Mouse (Mus musculus) frontal cortex, postnatal 10 days (tissue): Measurements from ENCODE around the gene 4930470P17Rik.

Source experiments
- DNase-seq, 2 experiments: peaks; one replicate each; pipeline ENCODE4 v3.0.0; 2022; ENCODE audit warnings: low spot score in 2 of 2, mixed read lengths in 1 of 2

Gene 4930470P17Rik

DNA sequence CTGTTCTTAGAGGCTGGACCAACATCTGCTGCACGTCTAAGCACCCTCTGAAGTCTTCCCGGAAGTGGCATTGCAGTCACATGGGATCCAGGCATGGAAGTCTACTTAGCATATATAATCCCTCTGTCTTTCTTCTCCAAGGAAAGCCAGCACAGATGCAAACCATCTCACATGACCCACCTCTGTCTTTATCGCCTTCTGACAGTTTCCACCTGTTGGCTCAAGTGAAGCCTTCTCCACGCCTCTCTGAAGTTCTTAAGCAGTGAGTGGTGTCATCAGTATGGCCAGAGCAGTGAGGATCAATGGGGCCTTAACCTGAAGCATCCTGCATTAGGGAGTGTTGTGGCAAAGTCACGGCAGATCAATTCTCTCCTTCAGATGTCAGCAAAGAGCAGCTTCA, 23.2 kb downstream of the 4930470P17Rik start:
- no peak for DNase-seq

- no peak for DNase-seq
These were observed 24.3 kb downstream of the 4930470P17Rik start for GRCm38 (mm10) chr2:170577502-170577901.

DNA sequence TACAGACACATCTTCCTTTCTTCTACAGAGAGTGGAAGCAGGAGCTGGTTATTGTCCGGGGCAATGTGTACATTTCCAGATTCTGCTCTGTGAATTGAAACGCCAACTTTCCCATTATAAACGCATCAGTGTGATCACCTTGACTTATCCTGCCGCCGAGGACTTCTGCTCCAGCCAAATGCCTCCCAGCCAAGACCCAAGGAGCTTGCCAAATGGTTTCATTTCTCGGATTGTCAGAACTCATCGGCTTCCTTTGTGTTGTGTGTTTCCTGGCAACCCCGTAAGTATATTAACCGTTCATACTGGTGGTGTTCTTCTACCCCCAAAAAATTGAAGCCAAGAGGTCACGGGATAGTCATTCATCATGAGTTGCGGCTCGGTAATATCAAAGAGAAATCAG, 25.7 kb downstream of the 4930470P17Rik start:
- no peak for DNase-seq

- DNase-seq, result no peak
These were observed 36.8 kb downstream of the 4930470P17Rik start for GRCm38 (mm10) chr2:170564995-170565394.

GRCm38 (mm10) chr2:170563956-170564855, 37.6 kb downstream of the 4930470P17Rik start:
- no peak for DNase-seq

GRCm38 (mm10) chr2:170552088-170552487, 49.7 kb downstream of the 4930470P17Rik start:
- no peak for DNase-seq

GRCm38 (mm10) chr2:170550240-170550639, 51.6 kb downstream of the 4930470P17Rik start:
- DNase-seq, result no peak

GRCm38 (mm10) chr2:170549146-170549545, 52.7 kb downstream of the 4930470P17Rik start:
- no peak for DNase-seq

DNA sequence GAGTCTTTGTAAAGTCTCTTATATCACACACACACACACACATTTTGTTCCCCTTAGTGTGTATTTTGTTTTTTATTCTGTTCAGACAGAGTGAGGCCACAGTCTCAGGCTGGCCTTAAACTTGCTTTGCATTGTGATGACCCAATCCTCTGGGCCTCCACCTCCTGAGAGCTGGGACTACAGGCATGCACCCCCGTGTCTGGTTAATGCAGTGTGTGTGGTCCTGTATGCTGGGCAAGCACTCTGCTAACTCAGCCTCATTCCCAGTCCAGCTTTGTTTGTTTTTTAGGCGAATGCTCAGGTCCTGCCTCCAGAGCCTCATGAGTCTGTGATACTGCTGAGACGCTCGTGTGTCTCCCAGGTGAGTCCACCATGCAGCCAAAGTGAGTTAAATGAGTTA, 53.8 kb downstream of the 4930470P17Rik start:
- no peak for DNase-seq

DNA sequence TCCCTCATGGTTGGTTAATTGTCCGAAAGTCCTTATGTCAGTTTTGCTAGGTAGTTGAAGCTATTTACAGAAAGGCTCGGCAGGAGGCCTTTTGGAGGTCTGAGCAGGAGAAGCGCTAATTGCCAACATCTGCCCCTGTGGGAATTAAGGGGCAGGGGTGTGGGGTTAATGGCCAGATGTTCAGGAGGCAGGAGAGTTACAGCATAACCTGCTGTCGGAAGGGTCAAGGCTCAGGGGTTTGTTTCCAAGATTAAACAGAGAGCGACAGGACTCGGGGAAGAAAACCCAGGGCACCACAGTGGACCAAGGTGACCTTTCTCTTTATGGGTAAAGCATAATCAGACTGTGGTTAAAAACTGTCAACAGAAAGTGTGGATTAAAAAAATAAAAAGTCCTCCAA, 54.3 kb downstream of the 4930470P17Rik start:
- DNase-seq, result no peak

- no peak for DNase-seq
These were observed 56.1 kb downstream of the 4930470P17Rik start for GRCm38 (mm10) chr2:170545745-170546144.

DNA sequence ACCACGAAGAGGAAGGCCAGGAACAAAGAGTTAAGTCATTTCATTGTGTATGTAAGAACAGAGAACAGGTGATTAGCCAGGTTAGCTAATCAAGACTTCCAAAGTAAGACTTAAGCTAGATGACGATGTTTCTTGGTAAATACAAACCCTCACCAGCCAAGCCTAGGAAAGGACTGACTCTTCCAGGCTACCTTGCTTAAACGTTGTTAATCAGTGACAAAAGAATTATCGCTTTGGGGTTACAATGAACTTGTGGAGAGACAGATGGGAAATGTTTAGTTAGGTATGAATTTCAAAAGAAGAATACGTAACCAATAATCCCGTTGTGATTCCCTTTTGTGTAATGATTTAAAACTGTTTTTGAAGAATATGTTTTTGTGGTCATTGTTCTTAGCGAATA, 56.9 kb downstream of the 4930470P17Rik start:
- DNase-seq, result no peak

DNA sequence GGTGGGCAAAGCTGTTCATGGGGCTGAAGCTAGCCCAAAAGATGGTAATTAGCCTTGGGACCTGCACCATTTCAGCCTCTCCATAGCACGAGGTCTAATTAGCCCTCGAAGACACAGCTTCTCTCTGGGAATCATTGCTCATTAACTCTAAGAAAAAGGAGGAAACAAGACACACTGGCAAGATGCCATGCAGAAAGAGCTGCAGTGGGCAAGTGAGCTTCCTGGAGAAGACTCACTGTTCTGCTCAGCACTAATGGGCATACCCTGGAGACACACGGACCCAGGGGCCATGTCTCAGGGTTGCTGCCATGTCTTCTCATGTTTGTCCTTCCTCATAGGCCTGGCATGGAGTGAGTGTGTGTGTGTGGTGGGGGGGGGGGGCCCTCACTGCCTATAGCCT, 57.7 kb downstream of the 4930470P17Rik start:
- no peak for DNase-seq

DNA sequence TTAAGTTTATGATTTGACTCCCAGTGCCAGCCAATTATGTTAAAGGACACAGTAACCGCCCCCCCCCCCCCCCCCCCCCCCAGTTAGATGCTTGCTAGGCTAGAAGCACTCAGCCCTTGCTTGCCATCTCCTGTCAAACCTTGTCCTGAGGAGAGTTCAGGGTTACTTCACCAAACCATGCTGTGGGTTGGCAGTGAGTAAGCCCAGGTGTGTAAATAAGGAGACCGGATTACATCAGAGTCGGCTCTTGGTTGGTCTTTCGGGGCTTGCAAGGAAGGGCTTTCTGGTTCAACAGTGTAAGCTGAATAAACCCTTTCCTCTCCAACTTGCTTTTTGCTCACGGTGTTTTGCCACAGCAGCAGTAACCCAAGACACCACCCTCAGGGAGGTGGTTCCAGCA, 58.2 kb downstream of the 4930470P17Rik start:
- no peak for DNase-seq

- no peak for DNase-seq
These were observed 62.6 kb downstream of the 4930470P17Rik start for GRCm38 (mm10) chr2:170539211-170539610.

DNA sequence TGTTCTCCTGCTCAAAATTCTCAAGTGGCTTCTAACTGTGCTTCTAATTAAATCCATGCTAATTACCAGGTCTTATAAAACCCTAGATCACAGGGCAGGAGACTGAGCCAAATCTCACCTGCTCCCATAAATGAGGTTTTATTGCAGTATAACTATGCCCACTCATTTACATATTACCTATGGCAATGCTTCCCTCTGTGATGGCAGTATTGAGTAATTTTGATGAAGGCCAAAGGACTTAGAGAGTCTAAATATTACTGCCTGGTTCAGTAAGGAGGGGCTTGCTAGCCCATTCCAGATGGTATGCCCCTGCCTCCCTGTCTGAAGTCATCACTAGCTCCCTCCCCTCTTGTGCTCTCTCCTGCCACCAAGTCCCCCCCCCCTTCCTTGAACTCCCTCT, 66.0 kb downstream of the 4930470P17Rik start:
- DNase-seq, result no peak

- no peak for DNase-seq
These were observed 67.0 kb downstream of the 4930470P17Rik start for GRCm38 (mm10) chr2:170534803-170535174.

- no peak for DNase-seq
These were observed 67.6 kb downstream of the 4930470P17Rik start for GRCm38 (mm10) chr2:170534116-170534802.

DNA sequence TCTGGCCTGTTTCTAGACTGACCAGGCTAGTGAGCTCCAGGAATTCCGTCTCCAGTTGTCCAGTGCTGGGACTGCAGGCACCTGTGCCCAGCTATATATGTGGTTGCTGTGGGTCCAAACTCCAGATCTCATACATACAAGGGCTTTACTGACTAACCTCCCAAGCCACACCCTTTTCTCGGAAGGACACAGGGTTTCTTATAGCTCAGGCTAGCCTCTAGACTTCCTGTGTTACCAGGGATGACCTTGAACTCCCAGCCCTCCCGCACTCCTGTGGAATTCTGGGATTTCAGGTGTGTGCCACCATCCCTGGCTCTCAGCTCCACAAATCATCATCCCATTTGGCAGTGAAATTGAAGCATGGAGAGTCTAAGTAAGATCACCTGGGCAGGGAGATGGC, 71.6 kb downstream of the 4930470P17Rik start:
- DNase-seq, result no peak

DNA sequence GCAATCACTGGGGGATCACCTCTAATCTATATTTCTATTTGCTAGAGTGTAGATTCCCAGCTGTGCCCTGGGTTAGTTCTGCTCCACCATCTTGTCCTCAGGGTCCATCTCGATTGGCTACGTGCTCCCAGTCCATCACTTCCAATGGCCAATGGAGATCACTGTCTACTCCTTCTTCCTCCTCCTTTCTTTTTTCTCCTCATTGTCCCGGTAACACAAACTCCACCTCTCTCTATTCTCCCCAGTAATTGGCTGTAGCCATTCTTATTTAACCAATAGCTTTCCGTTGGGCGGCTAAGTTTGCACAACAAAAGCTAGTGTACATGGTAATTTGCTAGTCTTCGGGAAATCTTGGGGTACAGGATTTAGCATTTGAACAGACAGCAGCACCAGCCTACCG, 72.1 kb downstream of the 4930470P17Rik start:
- DNase-seq, result no peak
